Mouse (Mus musculus): ENCODE data around the gene March8. TPM values are rescaled to one million over a fixed set of nuclear protein-coding genes. Genes with fewer than 3 reads are reported as not detected.

The March8 gene
- polyA plus RNA-seq, 1 experiment from 2014 or later: 31.9 TPM

GRCm38 (mm10) chr6:116406680-116407079 is 68.9 kb downstream of the March8 start:
- Histone ChIP-seq H3K4me1 (ENCODE audit: control insufficient read depth, insufficient read depth, low read length) (no peaks in the 10 kb centered on the region), H3K9ac (ENCODE audit: low read depth, low read length) (no peak overlapping the region), H3K27me3 (ENCODE audit: control insufficient read depth, insufficient read depth, low read length) (no peaks in the 10 kb centered on the region), H3K27ac (ENCODE audit: low read depth, low read length) (no peak overlapping the region), H3K4me2 (no peak overlapping the region), H3K4me3 (ENCODE audit: low read depth, low read length) (no peak overlapping the region), H3K9me3 (replicated peaks; ENCODE audit: control insufficient read depth, low read length) (no peaks in the 10 kb centered on the region), H3K36me3 (ENCODE audit: control insufficient read depth, insufficient read depth, low read length) (0 out of 2 replicates have a peak, but pooled peaks cover 3% of the 10 kb centered on the region)
- no peak for ATAC-seq (replicated peaks; ENCODE audit: insufficient number of reproducible peaks, low FRiP score, low TSS enrichment)
- 76% methylated on average over 5 of the region's 5 CpGs for WGBS (ENCODE audit: insufficient replicate concordance)

- H3K27me3 ChIP-seq (ENCODE audit: control insufficient read depth, insufficient read depth, low read length): no peaks in the 10 kb centered on the region
- H3K4me2 ChIP-seq: no peak overlapping the region
- no peaks in the 10 kb centered on the region for H3K4me1 ChIP-seq (ENCODE audit: control insufficient read depth, insufficient read depth, low read length)
- H3K4me3 ChIP-seq (ENCODE audit: low read depth, low read length): no peak overlapping the region
- 0 out of 2 replicates have a peak, but pooled peaks cover 3% of the 10 kb centered on the region for H3K36me3 ChIP-seq (ENCODE audit: control insufficient read depth, insufficient read depth, low read length)
- no peak overlapping the region for H3K9ac ChIP-seq (ENCODE audit: low read depth, low read length)
- H3K27ac ChIP-seq (ENCODE audit: low read depth, low read length): no peak overlapping the region
- 92% methylated on average over 4 of the region's 4 CpGs for WGBS (ENCODE audit: insufficient replicate concordance)
- H3K9me3 ChIP-seq (replicated peaks; ENCODE audit: control insufficient read depth, low read length): no peaks in the 10 kb centered on the region
- no peak for ATAC-seq (replicated peaks; ENCODE audit: insufficient number of reproducible peaks, low FRiP score, low TSS enrichment)
Observed at GRCm38 (mm10) chr6:116407216-116407615, 69.4 kb downstream of the March8 start.

GRCm38 (mm10) chr6:116407956-116408657 is 70.3 kb downstream of the March8 start:
- Histone ChIP-seq H3K9me3 (replicated peaks; ENCODE audit: control insufficient read depth, low read length) (no peaks in the 10 kb centered on the region), H3K4me1 (ENCODE audit: control insufficient read depth, insufficient read depth, low read length) (no peaks in the 10 kb centered on the region), H3K36me3 (ENCODE audit: control insufficient read depth, insufficient read depth, low read length) (0 out of 2 replicates have a peak, but pooled peaks cover 3% of the 10 kb centered on the region), H3K4me3 (ENCODE audit: low read depth, low read length) (no peak overlapping the region), H3K27ac (ENCODE audit: low read depth, low read length) (no peak overlapping the region), H3K27me3 (ENCODE audit: control insufficient read depth, insufficient read depth, low read length) (no peaks in the 10 kb centered on the region), H3K4me2 (no peak overlapping the region), H3K9ac (ENCODE audit: low read depth, low read length) (no peak overlapping the region)
- WGBS (ENCODE audit: insufficient replicate concordance): 82% methylated on average over 6 of the region's 6 CpGs
- no peak for ATAC-seq (replicated peaks; ENCODE audit: insufficient number of reproducible peaks, low FRiP score, low TSS enrichment)

GRCm38 (mm10) chr6:116410436-116410835 is 72.6 kb downstream of the March8 start:
- Histone ChIP-seq H3K9me3 (replicated peaks; ENCODE audit: control insufficient read depth, low read length) (no peaks in the 10 kb centered on the region), H3K4me3 (ENCODE audit: low read depth, low read length) (no peak overlapping the region), H3K27me3 (ENCODE audit: control insufficient read depth, insufficient read depth, low read length) (no peaks in the 10 kb centered on the region), H3K36me3 (ENCODE audit: control insufficient read depth, insufficient read depth, low read length) (no peaks in the 10 kb centered on the region), H3K9ac (ENCODE audit: low read depth, low read length) (no peak overlapping the region), H3K27ac (ENCODE audit: low read depth, low read length) (no peak overlapping the region), H3K4me2 (no peak overlapping the region), H3K4me1 (ENCODE audit: control insufficient read depth, insufficient read depth, low read length) (no peaks in the 10 kb centered on the region; the same call in 1 of the 2 replicates)
- ATAC-seq (replicated peaks; ENCODE audit: insufficient number of reproducible peaks, low FRiP score, low TSS enrichment): no peak
- 94% methylated on average over 10 of the region's 10 CpGs for WGBS (ENCODE audit: insufficient replicate concordance)

- H3K4me3 ChIP-seq (ENCODE audit: low read depth, low read length): no peak overlapping the region
- no peak overlapping the region for H3K4me2 ChIP-seq
- no peaks in the 10 kb centered on the region for H3K36me3 ChIP-seq (ENCODE audit: control insufficient read depth, insufficient read depth, low read length)
- no peak overlapping the region for H3K9ac ChIP-seq (ENCODE audit: low read depth, low read length)
- ATAC-seq (replicated peaks; ENCODE audit: insufficient number of reproducible peaks, low FRiP score, low TSS enrichment): no peak
- peaks cover 3% of the 10 kb centered on the region; the same call in 1 of the 2 replicates for H3K4me1 ChIP-seq (ENCODE audit: control insufficient read depth, insufficient read depth, low read length)
- H3K27me3 ChIP-seq (ENCODE audit: control insufficient read depth, insufficient read depth, low read length): no peaks in the 10 kb centered on the region
- H3K9me3 ChIP-seq (replicated peaks; ENCODE audit: control insufficient read depth, low read length): no peaks in the 10 kb centered on the region
- WGBS (ENCODE audit: insufficient replicate concordance): 68% methylated on average over 3 of the region's 3 CpGs
- H3K27ac ChIP-seq (ENCODE audit: low read depth, low read length): no peak overlapping the region
Observed at GRCm38 (mm10) chr6:116411716-116412115, 73.9 kb downstream of the March8 start.

GRCm38 (mm10) chr6:116412546-116413325 is 74.9 kb downstream of the March8 start:
- Histone ChIP-seq H3K9me3 (replicated peaks; ENCODE audit: control insufficient read depth, low read length) (no peaks in the 10 kb centered on the region), H3K4me2 (no peak overlapping the region), H3K27me3 (ENCODE audit: control insufficient read depth, insufficient read depth, low read length) (no peaks in the 10 kb centered on the region), H3K27ac (ENCODE audit: low read depth, low read length) (no peak overlapping the region), H3K9ac (ENCODE audit: low read depth, low read length) (no peak overlapping the region), H3K4me1 (ENCODE audit: control insufficient read depth, insufficient read depth, low read length) (peaks cover 3% of the 10 kb centered on the region; the same call in 1 of the 2 replicates), H3K36me3 (ENCODE audit: control insufficient read depth, insufficient read depth, low read length) (no peaks in the 10 kb centered on the region), H3K4me3 (ENCODE audit: low read depth, low read length) (no peak overlapping the region)
- WGBS (ENCODE audit: insufficient replicate concordance): 90% methylated on average over 14 of the region's 14 CpGs
- no peak for ATAC-seq (replicated peaks; ENCODE audit: insufficient number of reproducible peaks, low FRiP score, low TSS enrichment)

- no peak overlapping the region for H3K9ac ChIP-seq (ENCODE audit: low read depth, low read length)
- no peak for ATAC-seq (replicated peaks; ENCODE audit: insufficient number of reproducible peaks, low FRiP score, low TSS enrichment)
- no peak overlapping the region for H3K4me2 ChIP-seq
- WGBS (ENCODE audit: insufficient replicate concordance): 67% methylated on average over 12 of the region's 12 CpGs
- no peaks in the 10 kb centered on the region for H3K27me3 ChIP-seq (ENCODE audit: control insufficient read depth, insufficient read depth, low read length)
- H3K4me1 ChIP-seq (ENCODE audit: control insufficient read depth, insufficient read depth, low read length): peaks cover 3% of the 10 kb centered on the region; the same call in 1 of the 2 replicates
- H3K36me3 ChIP-seq (ENCODE audit: control insufficient read depth, insufficient read depth, low read length): no peaks in the 10 kb centered on the region
- H3K4me3 ChIP-seq (ENCODE audit: low read depth, low read length): no peak overlapping the region
- H3K9me3 ChIP-seq (replicated peaks; ENCODE audit: control insufficient read depth, low read length): no peaks in the 10 kb centered on the region
- H3K27ac ChIP-seq (ENCODE audit: low read depth, low read length): no peak overlapping the region
Observed at GRCm38 (mm10) chr6:116415126-116415676, 77.4 kb downstream of the March8 start.

- no peak for ATAC-seq (replicated peaks; ENCODE audit: insufficient number of reproducible peaks, low FRiP score, low TSS enrichment)
- no peak overlapping the region for H3K27ac ChIP-seq (ENCODE audit: low read depth, low read length)
- 83% methylated on average over 6 of the region's 6 CpGs for WGBS (ENCODE audit: insufficient replicate concordance)
Observed at GRCm38 (mm10) chr6:116416000-116416552, 78.3 kb downstream of the March8 start.

More at GRCm38 (mm10) chr6:116416000-116416552, 78.3 kb downstream of the March8 start:
- H3K4me1 ChIP-seq (ENCODE audit: control insufficient read depth, insufficient read depth, low read length): peaks cover 3% of the 10 kb centered on the region; the same call in 1 of the 2 replicates
- no peaks in the 10 kb centered on the region for H3K27me3 ChIP-seq (ENCODE audit: control insufficient read depth, insufficient read depth, low read length)
- no peak overlapping the region for H3K4me3 ChIP-seq (ENCODE audit: low read depth, low read length)
- no peaks in the 10 kb centered on the region for H3K36me3 ChIP-seq (ENCODE audit: control insufficient read depth, insufficient read depth, low read length)
- H3K4me2 ChIP-seq: no peak overlapping the region
- no peak overlapping the region for H3K9ac ChIP-seq (ENCODE audit: low read depth, low read length)
- H3K9me3 ChIP-seq (replicated peaks; ENCODE audit: control insufficient read depth, low read length): no peaks in the 10 kb centered on the region
